Mouse (Mus musculus) olfactory bulb, adult 2 months (tissue): ENCODE data around the gene Cntnap5c.

Experiments
- CTCF ChIP-seq: fragments of 200-500 bp; IDR thresholded peaks from 2 replicates; pipeline ENCODE4 v1.5.1; 2012; ENCODE audit warnings: low read depth, mild to moderate bottlenecking, low read length, moderate library complexity; ENCODE audit not compliant: insufficient read depth
- POLR2A ChIP-seq: fragments of 200-500 bp; IDR thresholded peaks from 2 replicates; pipeline ENCODE4 v1.6.1; 2012; ENCODE audit warnings: mild to moderate bottlenecking, low read depth, low read length, moderate library complexity; ENCODE audit not compliant: insufficient read depth

DNA sequence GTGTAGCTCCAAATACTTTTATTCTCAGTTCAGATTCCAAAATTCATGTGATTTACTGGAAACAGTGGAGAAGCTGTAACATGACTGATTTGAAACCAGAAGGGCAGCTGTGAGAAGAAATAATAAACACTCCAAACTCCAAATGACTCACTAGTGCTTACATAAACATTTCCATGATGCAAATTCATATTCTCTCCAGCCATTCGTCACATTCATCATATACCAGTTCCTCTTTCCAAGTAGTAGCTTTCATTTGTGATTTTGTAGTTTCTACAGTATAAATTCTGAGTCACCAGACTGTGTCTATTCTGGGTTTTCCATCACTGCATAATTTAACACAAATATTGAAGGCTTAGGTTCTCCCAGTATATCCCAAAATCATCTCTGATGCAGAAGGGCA, 31.8 kb downstream of the Cntnap5c start:
- TF ChIP-seq CTCF, result no peak
- no peak for TF ChIP-seq POLR2A
